Mouse (Mus musculus) cerebellum, adult 11-12 months (tissue): Measurements from ENCODE around the gene Rac3.
"Not testable (repeated sequence)": the region's sequence is repeated elsewhere in the genome, so short reads cannot be mapped to it uniquely, and the experiment has no call there.

Experiments used
- DNase-seq: peaks from one replicate; pipeline ENCODE4 v3.0.0; 2022

Gene Rac3

GRCm38 (mm10) chr11:120721124-120722066 lies at the start of gene Rac3:
Gene Rac3, plus strand, starts transcription at chr11:120721470.
- peak; percentile 77 for DNase-seq

GRCm38 (mm10) chr11:120672687-120673593 lies 48.3 kb upstream of the Rac3 start, which contains the start of gene Aspscr1:
Gene Aspscr1, plus strand, starts transcription at chr11:120672973.
- peak; percentile 91 for DNase-seq

GRCm38 (mm10) chr11:120673594-120674122 lies 47.6 kb upstream of the Rac3 start:
- no peak for DNase-seq

GRCm38 (mm10) chr11:120675875-120676274 lies 45.4 kb upstream of the Rac3 start:
- not testable (repeated sequence) for DNase-seq

GRCm38 (mm10) chr11:120676951-120677350 lies 44.3 kb upstream of the Rac3 start:
- no peak for DNase-seq

GRCm38 (mm10) chr11:120679909-120680308 lies 41.4 kb upstream of the Rac3 start:
- DNase-seq = no peak

- DNase-seq = no peak
Observed at GRCm38 (mm10) chr11:120682683-120683082, 38.6 kb upstream of the Rac3 start.

- no peak for DNase-seq
Observed at GRCm38 (mm10) chr11:120683536-120683935, 37.7 kb upstream of the Rac3 start.

- DNase-seq = no peak
Observed at GRCm38 (mm10) chr11:120684086-120684485, 37.2 kb upstream of the Rac3 start.

- DNase-seq = no peak
Observed at GRCm38 (mm10) chr11:120684660-120685059, 36.6 kb upstream of the Rac3 start.

GRCm38 (mm10) chr11:120686650-120687272 lies 34.5 kb upstream of the Rac3 start:
- no peak for DNase-seq

- DNase-seq = no peak
Observed at GRCm38 (mm10) chr11:120689365-120689764, 31.9 kb upstream of the Rac3 start.

GRCm38 (mm10) chr11:120692471-120693011 lies 28.7 kb upstream of the Rac3 start:
- no peak for DNase-seq

GRCm38 (mm10) chr11:120693461-120693860 lies 27.8 kb upstream of the Rac3 start:
- no peak for DNase-seq

GRCm38 (mm10) chr11:120695184-120695583 lies 26.1 kb upstream of the Rac3 start:
- no peak for DNase-seq

GRCm38 (mm10) chr11:120695641-120696040 lies 25.6 kb upstream of the Rac3 start:
- no peak for DNase-seq

GRCm38 (mm10) chr11:120696568-120696967 lies 24.7 kb upstream of the Rac3 start:
- no peak for DNase-seq

- no peak for DNase-seq
Observed at GRCm38 (mm10) chr11:120697741-120698140, 23.5 kb upstream of the Rac3 start.

- DNase-seq = no peak
Observed at GRCm38 (mm10) chr11:120703696-120704454, 17.4 kb upstream of the Rac3 start.

GRCm38 (mm10) chr11:120704486-120705325 lies 16.6 kb upstream of the Rac3 start:
- DNase-seq = no peak

- DNase-seq = no peak
Observed at GRCm38 (mm10) chr11:120706120-120706519, 15.2 kb upstream of the Rac3 start.
